Mouse (Mus musculus): Measurements from ENCODE around the gene Macrod2.
A peak's percentile ranks its signal among the peaks of the same experiment; 100 is the strongest.

The Macrod2 gene

GRCm38 (mm10) chr2:141582933-141583332 is 1187.8 kb downstream of the Macrod2 start:
- DNase-seq (ENCODE audit: extremely low spot score, low read depth, low spot score), result no peak

GRCm38 (mm10) chr2:141587290-141587689 is 1192.2 kb downstream of the Macrod2 start:
- no peak for DNase-seq (ENCODE audit: extremely low spot score, low read depth, low spot score)

GRCm38 (mm10) chr2:141591326-141591725 is 1196.2 kb downstream of the Macrod2 start:
- no peak for DNase-seq (ENCODE audit: extremely low spot score, low read depth, low spot score)

- DNase-seq (ENCODE audit: extremely low spot score, low read depth, low spot score), result no peak
These were observed 1199.7 kb downstream of the Macrod2 start for GRCm38 (mm10) chr2:141594811-141595210.

- DNase-seq (ENCODE audit: extremely low spot score, low read depth, low spot score), result no peak
These were observed 1222.6 kb downstream of the Macrod2 start for GRCm38 (mm10) chr2:141617721-141618120.

- no peak for DNase-seq (ENCODE audit: extremely low spot score, low read depth, low spot score)
These were observed 1223.1 kb downstream of the Macrod2 start for GRCm38 (mm10) chr2:141618257-141618656.

GRCm38 (mm10) chr2:141664051-141664450 is 1268.9 kb downstream of the Macrod2 start:
- no peak for DNase-seq (ENCODE audit: extremely low spot score, low read depth, low spot score)

- no peak for DNase-seq (ENCODE audit: extremely low spot score, low read depth, low spot score)
These were observed 1277.7 kb downstream of the Macrod2 start for GRCm38 (mm10) chr2:141672814-141673213.

GRCm38 (mm10) chr2:141673405-141673804 is 1278.3 kb downstream of the Macrod2 start:
- no peak for DNase-seq (ENCODE audit: extremely low spot score, low read depth, low spot score)

GRCm38 (mm10) chr2:141697541-141697940 is 1302.4 kb downstream of the Macrod2 start:
- no peak for DNase-seq (ENCODE audit: extremely low spot score, low read depth, low spot score)

- no peak for DNase-seq (ENCODE audit: extremely low spot score, low read depth, low spot score)
These were observed 1303.2 kb downstream of the Macrod2 start for GRCm38 (mm10) chr2:141698320-141698719.

- DNase-seq (ENCODE audit: extremely low spot score, low read depth, low spot score), result no peak
These were observed 1305.8 kb downstream of the Macrod2 start for GRCm38 (mm10) chr2:141700759-141701452.

- DNase-seq (ENCODE audit: extremely low spot score, low read depth, low spot score), result no peak
These were observed 1316.7 kb downstream of the Macrod2 start for GRCm38 (mm10) chr2:141711785-141712184.

- no peak for DNase-seq (ENCODE audit: extremely low spot score, low read depth, low spot score)
These were observed 1317.2 kb downstream of the Macrod2 start for GRCm38 (mm10) chr2:141712265-141712664.

GRCm38 (mm10) chr2:141715061-141715460 is 1320.0 kb downstream of the Macrod2 start:
- no peak for DNase-seq (ENCODE audit: extremely low spot score, low read depth, low spot score)

GRCm38 (mm10) chr2:141722531-141722930 is 1327.4 kb downstream of the Macrod2 start:
- no peak for DNase-seq (ENCODE audit: extremely low spot score, low read depth, low spot score)

GRCm38 (mm10) chr2:141728998-141729397 is 1333.9 kb downstream of the Macrod2 start:
- DNase-seq (ENCODE audit: extremely low spot score, low read depth, low spot score), result no peak

GRCm38 (mm10) chr2:141736685-141737456 is 1341.8 kb downstream of the Macrod2 start:
- DNase-seq (ENCODE audit: extremely low spot score, low read depth, low spot score), result no peak

- no peak for DNase-seq (ENCODE audit: extremely low spot score, low read depth, low spot score)
These were observed 1343.6 kb downstream of the Macrod2 start for GRCm38 (mm10) chr2:141738702-141739101.

- DNase-seq (ENCODE audit: extremely low spot score, low read depth, low spot score), result no peak
These were observed 1345.2 kb downstream of the Macrod2 start for GRCm38 (mm10) chr2:141740318-141740717.

GRCm38 (mm10) chr2:141800236-141800635 is 1405.1 kb downstream of the Macrod2 start:
- DNase-seq (ENCODE audit: extremely low spot score, low read depth, low spot score), result peak; percentile 71

- no peak for DNase-seq (ENCODE audit: extremely low spot score, low read depth, low spot score)
These were observed 1405.8 kb downstream of the Macrod2 start for GRCm38 (mm10) chr2:141800909-141801308.

Data from hindlimb bud, embryonic 11.5 days (tissue).